Comparison of ENCODE assay signal across 8 mouse cellular contexts in genomic region chr11:82989357-82989756, GRCm38 (mm10). TPM values are rescaled to one million over a fixed set of nuclear protein-coding genes. Genes with fewer than 3 reads are reported as not detected.
DNase-seq lines count a peak whose midpoint lies in the region; ATAC-seq lines count a peak whose summit lies in the region.
"Had no signal": no experiment of that assay in that cellular context is flagged by ENCODE, and none has a peak within 500 bp of the region (broad histone marks: within the 10 kb centered on the region; RNA-seq: fewer than 3 reads in every experiment).

No protein-coding gene starts in this region.

- no peaks in the 10 kb centered on the region for H3K9me3 ChIP-seq in midbrain, embryonic 13.5 days
- H3K9me3 ChIP-seq in midbrain, embryonic 14.5 days (ENCODE audit: control insufficient read depth, low read length), result no peaks in the 10 kb centered on the region
- H3K9me3 ChIP-seq in heart, embryonic 16.5 days (replicated peaks; ENCODE audit: control insufficient read depth, low read length), result no peaks in the 10 kb centered on the region; the same call in 1 of the 2 replicates
- H3K9me3 ChIP-seq in liver, embryonic 11.5 days (ENCODE audit: control insufficient read depth, low read length), result no peaks in the 10 kb centered on the region
- H3K9me3 ChIP-seq in stomach, embryonic 14.5 days (ENCODE audit: control insufficient read depth, low read depth, low read length), result no peaks in the 10 kb centered on the region

- no peak overlapping the region for H3K27ac ChIP-seq in midbrain, embryonic 13.5 days
- no peak overlapping the region for H3K27ac ChIP-seq in midbrain, embryonic 14.5 days (replicated peaks; ENCODE audit: low read depth, low read length)
- no peak overlapping the region for H3K27ac ChIP-seq in heart, embryonic 16.5 days (ENCODE audit: low read length)
- no peak overlapping the region for H3K27ac ChIP-seq in liver, embryonic 11.5 days (ENCODE audit: low read depth, low read length)
- no peak overlapping the region for H3K27ac ChIP-seq in stomach, embryonic 14.5 days (ENCODE audit: low read length)
- H3K27ac ChIP-seq: left cerebral cortex, adult 2 months had no signal

- no peak overlapping the region for H3K9ac ChIP-seq in midbrain, embryonic 13.5 days (replicated peaks)
- no peak overlapping the region for H3K9ac ChIP-seq in midbrain, embryonic 14.5 days (replicated peaks; ENCODE audit: low read length)
- H3K9ac ChIP-seq in heart, embryonic 16.5 days (ENCODE audit: low read length), result no peak overlapping the region
- no peak overlapping the region for H3K9ac ChIP-seq in liver, embryonic 11.5 days (ENCODE audit: low read depth, low read length)
- no peak overlapping the region for H3K9ac ChIP-seq in stomach, embryonic 14.5 days (replicated peaks; ENCODE audit: low read depth, low read length)

- WGBS in midbrain, embryonic 13.5 days, result 42% methylated on average over 12 of the region's 12 CpGs
- 35% methylated on average over 12 of the region's 12 CpGs for WGBS in midbrain, embryonic 14.5 days
- WGBS in heart, embryonic 16.5 days, result 30% methylated on average over 12 of the region's 12 CpGs
- 42% methylated on average over 12 of the region's 12 CpGs for WGBS in liver, embryonic 11.5 days
- WGBS in stomach, embryonic 14.5 days, result 27% methylated on average over 12 of the region's 12 CpGs

- H3K36me3 ChIP-seq in midbrain, embryonic 13.5 days, result peaks cover 4% of the 10 kb centered on the region; the same call in 1 of the 2 replicates
- no peaks in the 10 kb centered on the region for H3K36me3 ChIP-seq in midbrain, embryonic 14.5 days (ENCODE audit: control insufficient read depth, insufficient read depth, low read length)
- peaks cover 7% of the 10 kb centered on the region for H3K36me3 ChIP-seq in heart, embryonic 16.5 days (ENCODE audit: control insufficient read depth, insufficient read depth)
- no peaks in the 10 kb centered on the region; the same call in 1 of the 2 replicates for H3K36me3 ChIP-seq in liver, embryonic 11.5 days (ENCODE audit: control insufficient read depth, insufficient read depth, low read length)
- H3K36me3 ChIP-seq in stomach, embryonic 14.5 days (ENCODE audit: control insufficient read depth, insufficient read depth, low read length), result peaks cover 3% of the 10 kb centered on the region; the same call in 1 of the 2 replicates

- peaks cover 22% of the 10 kb centered on the region; the same call in 1 of the 2 replicates for H3K27me3 ChIP-seq in midbrain, embryonic 13.5 days
- no peaks in the 10 kb centered on the region for H3K27me3 ChIP-seq in midbrain, embryonic 14.5 days (ENCODE audit: control insufficient read depth, insufficient read depth, low read length)
- H3K27me3 ChIP-seq in heart, embryonic 16.5 days (ENCODE audit: control insufficient read depth, insufficient read depth, low read length), result no peaks in the 10 kb centered on the region
- no peaks in the 10 kb centered on the region for H3K27me3 ChIP-seq in liver, embryonic 11.5 days (replicated peaks; ENCODE audit: control insufficient read depth, insufficient read depth, low read length)
- H3K27me3 ChIP-seq in stomach, embryonic 14.5 days (ENCODE audit: control insufficient read depth, insufficient read depth, low read length), result no peaks in the 10 kb centered on the region

- peak overlapping the region; percentile 2; the same call in 1 of the 2 replicates for H3K4me2 ChIP-seq in midbrain, embryonic 13.5 days (replicated peaks)
- no peak overlapping the region for H3K4me2 ChIP-seq in midbrain, embryonic 14.5 days (ENCODE audit: low read length)
- peak overlapping the region; percentile 91 for H3K4me2 ChIP-seq in heart, embryonic 16.5 days (ENCODE audit: low read depth, low read length)
- peak overlapping the region; percentile 72 for H3K4me2 ChIP-seq in liver, embryonic 11.5 days
- H3K4me2 ChIP-seq in stomach, embryonic 14.5 days (replicated peaks; ENCODE audit: low read depth, low read length), result peak overlapping the region; percentile 67

- DNase-seq in midbrain, embryonic 14.5 days, result no peak
- DNase-seq in liver, embryonic 11.5 days (ENCODE audit: low spot score), result no peak
- no peak for DNase-seq in layer of hippocampus, adult 11-12 months (ENCODE audit: low spot score)
- DNase-seq in thymus, postnatal 0 days (ENCODE audit: low spot score), result no peak

- H3K4me3 ChIP-seq in midbrain, embryonic 13.5 days (replicated peaks), result no peak overlapping the region
- no peak overlapping the region for H3K4me3 ChIP-seq in midbrain, embryonic 14.5 days (replicated peaks; ENCODE audit: low read depth, low read length)
- peak overlapping the region; percentile 77 for H3K4me3 ChIP-seq in heart, embryonic 16.5 days (ENCODE audit: low read length)
- peak overlapping the region; percentile 51; the same call in 1 of the 2 replicates for H3K4me3 ChIP-seq in liver, embryonic 11.5 days (ENCODE audit: low read depth, low read length)
- peak overlapping the region; percentile 41; the same call in 1 of the 2 replicates for H3K4me3 ChIP-seq in stomach, embryonic 14.5 days (ENCODE audit: low read depth, low read length)
- H3K4me3 ChIP-seq: left cerebral cortex, adult 2 months had no signal

- peaks cover 17% of the 10 kb centered on the region for H3K4me1 ChIP-seq in midbrain, embryonic 13.5 days (replicated peaks)
- no peaks in the 10 kb centered on the region for H3K4me1 ChIP-seq in midbrain, embryonic 14.5 days (ENCODE audit: control insufficient read depth, insufficient read depth, low read length)
- peaks cover 17% of the 10 kb centered on the region for H3K4me1 ChIP-seq in heart, embryonic 16.5 days (ENCODE audit: control insufficient read depth, insufficient read depth, low read length)
- H3K4me1 ChIP-seq in liver, embryonic 11.5 days (replicated peaks; ENCODE audit: control insufficient read depth, insufficient read depth, low read length), result 0 out of 2 replicates have a peak, but pooled peaks cover 3% of the 10 kb centered on the region
- H3K4me1 ChIP-seq in stomach, embryonic 14.5 days (ENCODE audit: control insufficient read depth, insufficient read depth, low read length), result peaks cover 8% of the 10 kb centered on the region; the same call in 1 of the 2 replicates

- ATAC-seq in midbrain, embryonic 13.5 days, result no peak
- no peak for ATAC-seq in midbrain, embryonic 14.5 days (ENCODE audit: low FRiP score, low TSS enrichment)
- ATAC-seq in heart, embryonic 16.5 days (replicated peaks; ENCODE audit: extremely low read depth, insufficient read depth, low FRiP score), result no peak
- ATAC-seq in liver, embryonic 11.5 days (replicated peaks; ENCODE audit: low FRiP score), result no peak
- peak; percentile 67 for ATAC-seq in stomach, embryonic 14.5 days (ENCODE audit: insufficient number of reproducible peaks, insufficient read depth, low FRiP score, low read depth)

RNA-seq across cellular contexts. Expression of gene Slfn9, which starts 2.3 kb away (rescaled TPM):
- 3.7 TPM in 2 replicates for polyA plus RNA-seq in midbrain, embryonic 13.5 days (2015; fragmentation: Nextera tagmentation; extraction: Ambion mirVana)
- 1.2 and 3.1 TPM in 2 replicates for polyA plus RNA-seq in midbrain, embryonic 14.5 days (2014; fragmentation: Nextera tagmentation; extraction: Ambion mirVana)
- 11.9 and 13.1 TPM in 2 replicates for polyA plus RNA-seq in heart, embryonic 16.5 days (2015; fragmentation: Nextera tagmentation; extraction: Ambion mirVana)
- 8.1 and 9.0 TPM in 2 replicates for polyA plus RNA-seq in liver, embryonic 11.5 days (2014; fragmentation: Nextera tagmentation; extraction: Ambion mirVana)
- 30.6 and 35.9 TPM in 2 replicates for polyA plus RNA-seq in stomach, embryonic 14.5 days (2014; fragmentation: Nextera tagmentation; extraction: Ambion mirVana)
- 5.8 and 7.7 TPM in 2 replicates for polyA plus RNA-seq in thymus, postnatal 0 days (2015; fragmentation: Nextera tagmentation; extraction: Ambion mirVana)

RNA-seq across cellular contexts. Expression of gene Slfn8, which starts 31.3 kb away (rescaled TPM):
- 0.06 and 0.31 TPM in 2 replicates for polyA plus RNA-seq in midbrain, embryonic 13.5 days (2015; fragmentation: Nextera tagmentation; extraction: Ambion mirVana)
- 0.07 and 0.54 TPM in 2 replicates for polyA plus RNA-seq in midbrain, embryonic 14.5 days (2014; fragmentation: Nextera tagmentation; extraction: Ambion mirVana)
- polyA plus RNA-seq in heart, embryonic 16.5 days (2015; fragmentation: Nextera tagmentation; extraction: Ambion mirVana), result 0.69 and 1.6 TPM in 2 replicates
- polyA plus RNA-seq in liver, embryonic 11.5 days (2014; fragmentation: Nextera tagmentation; extraction: Ambion mirVana), result 0.18 and 0.27 TPM in 2 replicates
- polyA plus RNA-seq in stomach, embryonic 14.5 days (2014; fragmentation: Nextera tagmentation; extraction: Ambion mirVana), result 0.78 and 0.86 TPM in 2 replicates
- 5.9 and 7.1 TPM in 2 replicates for polyA plus RNA-seq in thymus, postnatal 0 days (2015; fragmentation: Nextera tagmentation; extraction: Ambion mirVana)

RNA-seq across cellular contexts. Expression of gene Slfn5, which starts 38.2 kb away (rescaled TPM):
- polyA plus RNA-seq in midbrain, embryonic 13.5 days (2015; fragmentation: Nextera tagmentation; extraction: Ambion mirVana), result 0.57 and 0.93 TPM in 2 replicates
- 0.98 and 2.6 TPM in 2 replicates for polyA plus RNA-seq in midbrain, embryonic 14.5 days (2014; fragmentation: Nextera tagmentation; extraction: Ambion mirVana)
- polyA plus RNA-seq in heart, embryonic 16.5 days (2015; fragmentation: Nextera tagmentation; extraction: Ambion mirVana), result 6.1 and 7.7 TPM in 2 replicates
- polyA plus RNA-seq in liver, embryonic 11.5 days (2014; fragmentation: Nextera tagmentation; extraction: Ambion mirVana), result 0.49 and 0.86 TPM in 2 replicates
- 1.3 and 1.8 TPM in 2 replicates for polyA plus RNA-seq in stomach, embryonic 14.5 days (2014; fragmentation: Nextera tagmentation; extraction: Ambion mirVana)
- 8.9 and 10.6 TPM in 2 replicates for polyA plus RNA-seq in thymus, postnatal 0 days (2015; fragmentation: Nextera tagmentation; extraction: Ambion mirVana)

Comparison
In these comparisons a context has a peak if more than half of its experiments do, and no peak if none do; other contexts are left out.
1. H3K4me3 ChIP-seq: peak in heart, embryonic 16.5 days (single experiment), liver, embryonic 11.5 days (single experiment) and stomach, embryonic 14.5 days (single experiment); none in midbrain, embryonic 13.5 days (single experiment) and midbrain, embryonic 14.5 days (single experiment).